Mouse (Mus musculus): Measurements from ENCODE around the gene Ltbp1. TPM values are rescaled to one million over a fixed set of nuclear protein-coding genes. Genes with fewer than 3 reads are reported as not detected.

Gene Ltbp1
- polyA plus RNA-seq, 1 experiment from 2014 or later = 78.6 TPM

DNA sequence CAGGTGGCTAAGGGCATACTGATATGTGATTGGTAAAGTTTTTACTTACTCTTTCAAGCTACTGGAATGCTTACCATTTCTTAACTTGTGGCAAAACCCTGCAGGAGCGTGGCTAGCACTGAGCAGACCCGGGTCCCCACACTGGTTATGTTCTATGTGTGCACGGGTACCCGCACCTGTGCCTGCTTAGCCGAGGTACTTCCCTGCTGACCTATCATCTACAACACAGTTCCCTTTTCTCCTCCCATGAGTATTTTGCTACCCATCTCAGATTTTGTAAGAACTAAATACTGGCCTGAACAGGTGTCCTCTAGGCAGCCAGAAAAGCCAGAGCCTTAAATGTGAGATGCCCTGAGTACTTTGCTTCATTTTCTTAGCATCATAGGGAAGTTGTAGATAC lies 247.2 kb downstream of the Ltbp1 start:
- Histone ChIP-seq H3K9ac (no peak overlapping the region), H3K27ac (no peak overlapping the region), H3K4me3 (no peak overlapping the region), H3K9me3 (no peaks in the 10 kb centered on the region), H3K4me2 (no peak overlapping the region), H3K27me3 (no peaks in the 10 kb centered on the region), H3K36me3 (peaks cover 10% of the 10 kb centered on the region; the same call in 1 of the 2 replicates), H3K4me1 (0 out of 2 replicates have a peak, but pooled peaks cover 6% of the 10 kb centered on the region)
- no peak for ATAC-seq (ENCODE audit: insufficient number of reproducible peaks, low FRiP score, low TSS enrichment, low read depth)
- WGBS = 91% methylated on average over 5 of the region's 5 CpGs

DNA sequence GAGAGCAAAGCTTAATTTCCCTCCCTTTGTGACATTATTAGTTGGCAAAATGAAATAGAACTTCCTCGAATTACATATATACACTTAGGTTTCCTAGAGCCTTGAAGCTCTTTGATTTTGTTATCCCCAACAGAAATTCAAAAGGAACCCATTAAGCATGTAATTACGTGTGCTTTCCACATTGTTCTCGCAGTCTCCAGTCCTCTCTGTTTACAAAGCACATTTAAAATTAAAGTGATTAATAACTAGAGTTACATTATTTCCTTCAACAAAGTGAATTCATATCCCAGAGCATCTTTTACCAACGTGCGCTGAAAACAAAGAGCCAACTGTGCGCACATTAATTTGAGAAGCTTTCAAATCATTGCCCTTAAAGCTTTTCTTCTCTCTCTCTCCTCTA lies 249.5 kb downstream of the Ltbp1 start:
- H3K9ac ChIP-seq = no peak overlapping the region
- no peak overlapping the region for H3K27ac ChIP-seq
- no peak overlapping the region for H3K4me2 ChIP-seq
- H3K36me3 ChIP-seq = peaks cover 8% of the 10 kb centered on the region; the same call in 1 of the 2 replicates
- no peak overlapping the region for H3K4me3 ChIP-seq
- 57% methylated on average over 6 of the region's 6 CpGs for WGBS
- H3K9me3 ChIP-seq = no peaks in the 10 kb centered on the region
- H3K27me3 ChIP-seq = no peaks in the 10 kb centered on the region
- H3K4me1 ChIP-seq = no peaks in the 10 kb centered on the region
- ATAC-seq (ENCODE audit: insufficient number of reproducible peaks, low FRiP score, low TSS enrichment, low read depth) = no peak

DNA sequence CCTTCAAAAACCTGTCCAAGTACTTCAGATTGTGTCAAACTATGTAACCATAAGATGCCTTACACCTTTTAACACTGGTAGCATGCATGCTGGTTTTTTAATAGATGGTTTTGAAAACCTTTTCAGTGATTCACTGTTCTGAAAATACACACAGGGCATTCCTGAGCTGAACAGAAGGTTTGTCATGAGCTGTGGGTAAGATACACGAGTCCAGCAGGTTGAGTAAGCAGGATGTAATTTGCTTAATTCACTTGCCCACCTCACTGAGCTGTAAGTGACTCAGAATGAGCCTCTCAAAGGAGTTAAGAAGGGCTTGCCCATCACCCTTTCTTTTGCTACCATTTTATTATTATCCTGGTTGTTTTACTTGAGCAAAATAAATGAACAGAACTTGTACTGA lies 250.6 kb downstream of the Ltbp1 start:
- Histone ChIP-seq H3K4me3 (no peak overlapping the region), H3K27ac (no peak overlapping the region)

GRCm38 (mm10) chr17:75258427-75258826 lies 253.1 kb downstream of the Ltbp1 start:
- Histone ChIP-seq H3K4me1 (0 out of 2 replicates have a peak, but pooled peaks cover 2% of the 10 kb centered on the region), H3K4me2 (no peak overlapping the region), H3K27me3 (no peaks in the 10 kb centered on the region), H3K36me3 (peaks cover 3% of the 10 kb centered on the region; the same call in 1 of the 2 replicates), H3K9ac (no peak overlapping the region), H3K27ac (no peak overlapping the region), H3K4me3 (no peak overlapping the region), H3K9me3 (no peaks in the 10 kb centered on the region)
- 35% methylated on average over 2 of the region's 2 CpGs for WGBS
- ATAC-seq (ENCODE audit: insufficient number of reproducible peaks, low FRiP score, low TSS enrichment, low read depth) = no peak

More for the DNA sequence above, 250.6 kb downstream of the Ltbp1 start:
- Histone ChIP-seq H3K9ac (no peak overlapping the region), H3K4me2 (no peak overlapping the region), H3K27me3 (no peaks in the 10 kb centered on the region), H3K4me1 (no peaks in the 10 kb centered on the region), H3K9me3 (no peaks in the 10 kb centered on the region), H3K36me3 (peaks cover 8% of the 10 kb centered on the region; the same call in 1 of the 2 replicates)
- no peak for ATAC-seq (ENCODE audit: insufficient number of reproducible peaks, low FRiP score, low TSS enrichment, low read depth)
- WGBS = 52% methylated on average over 1 of the region's 1 CpGs

- Histone ChIP-seq H3K4me1 (peaks cover 5% of the 10 kb centered on the region; the same call in 1 of the 2 replicates), H3K27me3 (no peaks in the 10 kb centered on the region), H3K9ac (no peak overlapping the region), H3K27ac (peak overlapping the region; percentile 52; the same call in 1 of the 2 replicates), H3K9me3 (no peaks in the 10 kb centered on the region), H3K4me2 (no peak overlapping the region), H3K4me3 (no peak overlapping the region), H3K36me3 (peaks cover 8% of the 10 kb centered on the region; the same call in 1 of the 2 replicates)
- ATAC-seq (ENCODE audit: insufficient number of reproducible peaks, low FRiP score, low TSS enrichment, low read depth) = no peak
- 69% methylated on average over 3 of the region's 3 CpGs for WGBS
These were observed 258.1 kb downstream of the Ltbp1 start for GRCm38 (mm10) chr17:75263336-75263990.

- no peak overlapping the region for H3K9ac ChIP-seq
- H3K27me3 ChIP-seq = no peaks in the 10 kb centered on the region
- peaks cover 4% of the 10 kb centered on the region; the same call in 1 of the 2 replicates for H3K4me1 ChIP-seq
- ATAC-seq (ENCODE audit: insufficient number of reproducible peaks, low FRiP score, low TSS enrichment, low read depth) = no peak
- no peaks in the 10 kb centered on the region for H3K9me3 ChIP-seq
- H3K27ac ChIP-seq = no peak overlapping the region
- H3K4me3 ChIP-seq = no peak overlapping the region
- 62% methylated on average over 4 of the region's 4 CpGs for WGBS
- H3K4me2 ChIP-seq = no peak overlapping the region
- H3K36me3 ChIP-seq = peaks cover 8% of the 10 kb centered on the region; the same call in 1 of the 2 replicates
These were observed 263.1 kb downstream of the Ltbp1 start for GRCm38 (mm10) chr17:75268506-75268905.

GRCm38 (mm10) chr17:75272446-75272845 lies 267.1 kb downstream of the Ltbp1 start:
- no peaks in the 10 kb centered on the region for H3K9me3 ChIP-seq
- H3K36me3 ChIP-seq = peaks cover 10% of the 10 kb centered on the region; the same call in 1 of the 2 replicates
- no peak overlapping the region for H3K27ac ChIP-seq
- H3K4me3 ChIP-seq = no peak overlapping the region
- WGBS = 81% methylated on average over 3 of the region's 3 CpGs
- no peak for ATAC-seq (ENCODE audit: insufficient number of reproducible peaks, low FRiP score, low TSS enrichment, low read depth)
- H3K9ac ChIP-seq = no peak overlapping the region
- peaks cover 3% of the 10 kb centered on the region; the same call in 1 of the 2 replicates for H3K4me1 ChIP-seq
- no peak overlapping the region for H3K4me2 ChIP-seq
- no peaks in the 10 kb centered on the region for H3K27me3 ChIP-seq

DNA sequence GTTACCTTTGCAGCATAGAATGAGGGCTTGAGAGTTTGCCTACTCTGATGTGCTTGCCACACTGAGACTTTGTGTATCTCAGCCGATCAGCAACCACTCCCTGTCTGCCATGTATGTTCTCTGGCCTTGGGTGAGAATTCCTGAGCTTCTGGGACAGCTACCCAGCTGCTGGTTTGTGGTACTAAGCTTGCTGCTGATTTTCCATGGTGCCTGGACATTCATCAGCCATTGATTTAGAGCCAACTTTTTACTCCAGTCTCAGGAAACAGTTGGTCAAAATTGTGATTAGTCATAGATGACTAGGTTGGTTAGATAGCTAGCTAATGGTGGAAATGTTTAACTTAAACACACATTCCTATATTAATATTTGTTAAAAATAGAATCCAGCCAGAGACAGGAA lies 267.9 kb downstream of the Ltbp1 start:
- no peaks in the 10 kb centered on the region for H3K27me3 ChIP-seq
- no peaks in the 10 kb centered on the region for H3K9me3 ChIP-seq
- no peak overlapping the region for H3K4me2 ChIP-seq
- H3K4me3 ChIP-seq = no peak overlapping the region
- no peak for ATAC-seq (ENCODE audit: insufficient number of reproducible peaks, low FRiP score, low TSS enrichment, low read depth)
- peaks cover 3% of the 10 kb centered on the region; the same call in 1 of the 2 replicates for H3K4me1 ChIP-seq
- H3K9ac ChIP-seq = no peak overlapping the region
- peaks cover 10% of the 10 kb centered on the region; the same call in 1 of the 2 replicates for H3K36me3 ChIP-seq
- 71% methylated on average over 1 of the region's 1 CpGs for WGBS
- no peak overlapping the region for H3K27ac ChIP-seq

- H3K9ac ChIP-seq = no peak overlapping the region
These were observed 269.9 kb downstream of the Ltbp1 start for GRCm38 (mm10) chr17:75275302-75275701.

DNA sequence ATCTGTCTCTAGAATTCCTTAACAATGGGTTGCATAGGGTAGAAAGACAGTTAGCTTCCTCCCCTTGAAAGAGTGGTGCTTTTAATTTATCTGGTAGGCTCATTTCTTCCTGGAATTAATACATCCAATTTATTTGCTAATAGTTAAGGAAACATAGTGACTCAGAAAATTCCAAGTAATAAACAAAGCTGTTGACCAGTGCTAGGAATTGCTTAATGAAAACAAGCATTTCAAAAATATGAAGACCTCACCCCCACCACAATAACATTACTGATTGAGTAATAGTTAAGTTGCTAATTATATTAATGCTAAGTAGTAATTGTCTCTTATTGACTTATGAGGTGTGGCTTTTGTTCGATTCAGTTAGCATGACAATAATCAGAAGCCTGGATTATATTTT lies 272.7 kb downstream of the Ltbp1 start:
- H3K4me3 ChIP-seq = no peak overlapping the region
- H3K9me3 ChIP-seq = no peaks in the 10 kb centered on the region
- peaks cover 31% of the 10 kb centered on the region; the same call in 1 of the 2 replicates for H3K36me3 ChIP-seq
- no peak overlapping the region for H3K4me2 ChIP-seq
- no peak overlapping the region for H3K9ac ChIP-seq
- no peak for ATAC-seq (ENCODE audit: insufficient number of reproducible peaks, low FRiP score, low TSS enrichment, low read depth)
- H3K4me1 ChIP-seq = no peaks in the 10 kb centered on the region
- H3K27me3 ChIP-seq = no peaks in the 10 kb centered on the region
- WGBS = 88% methylated on average over 1 of the region's 1 CpGs
- no peak overlapping the region for H3K27ac ChIP-seq

More at GRCm38 (mm10) chr17:75275302-75275701, 269.9 kb downstream of the Ltbp1 start:
- no peaks in the 10 kb centered on the region for H3K27me3 ChIP-seq
- WGBS = 78% methylated on average over 6 of the region's 6 CpGs
- ATAC-seq (ENCODE audit: insufficient number of reproducible peaks, low FRiP score, low TSS enrichment, low read depth) = no peak
- H3K9me3 ChIP-seq = no peaks in the 10 kb centered on the region
- H3K4me3 ChIP-seq = no peak overlapping the region
- H3K27ac ChIP-seq = no peak overlapping the region
- H3K4me1 ChIP-seq = no peaks in the 10 kb centered on the region
- H3K4me2 ChIP-seq = no peak overlapping the region
- H3K36me3 ChIP-seq = peaks cover 22% of the 10 kb centered on the region; the same call in 1 of the 2 replicates

- H3K4me2 ChIP-seq = no peak overlapping the region
- H3K4me3 ChIP-seq = no peak overlapping the region
- H3K9me3 ChIP-seq = no peaks in the 10 kb centered on the region
- H3K27me3 ChIP-seq = no peaks in the 10 kb centered on the region
- peaks cover 31% of the 10 kb centered on the region for H3K36me3 ChIP-seq
- H3K9ac ChIP-seq = no peak overlapping the region
- H3K4me1 ChIP-seq = no peaks in the 10 kb centered on the region
- no peak overlapping the region for H3K27ac ChIP-seq
- no peak for ATAC-seq (ENCODE audit: insufficient number of reproducible peaks, low FRiP score, low TSS enrichment, low read depth)
- WGBS = 86% methylated on average over 6 of the region's 6 CpGs
These were observed 273.2 kb downstream of the Ltbp1 start for GRCm38 (mm10) chr17:75278561-75278960.

- 71% methylated on average over 5 of the region's 5 CpGs for WGBS
These were observed 276.0 kb downstream of the Ltbp1 start for GRCm38 (mm10) chr17:75281345-75281744.

More at GRCm38 (mm10) chr17:75281345-75281744, 276.0 kb downstream of the Ltbp1 start:
- no peak overlapping the region for H3K27ac ChIP-seq
- no peaks in the 10 kb centered on the region for H3K4me1 ChIP-seq
- no peak for ATAC-seq (ENCODE audit: insufficient number of reproducible peaks, low FRiP score, low TSS enrichment, low read depth)
- H3K4me2 ChIP-seq = no peak overlapping the region
- H3K9me3 ChIP-seq = no peaks in the 10 kb centered on the region
- H3K27me3 ChIP-seq = no peaks in the 10 kb centered on the region
- no peak overlapping the region for H3K9ac ChIP-seq
- peaks cover 24% of the 10 kb centered on the region for H3K36me3 ChIP-seq
- H3K4me3 ChIP-seq = no peak overlapping the region
